15 mouse cellular contexts compared by ENCODE assay signal in genomic region chr11:108336445-108336844, GRCm38 (mm10). TPM values are rescaled to one million over a fixed set of nuclear protein-coding genes. Genes with fewer than 3 reads are reported as not detected.
DNase-seq lines count a peak whose midpoint lies in the region; ATAC-seq and TF ChIP-seq lines count a peak whose summit lies in the region.
"Had no signal": no experiment of that assay in that cellular context is flagged by ENCODE, and none has a peak within 500 bp of the region (broad histone marks: within the 10 kb centered on the region; RNA-seq: fewer than 3 reads in every experiment).

No protein-coding gene starts in this region.

- no peak overlapping the region for H3K4me3 ChIP-seq in kidney, embryonic 14.5 days (ENCODE audit: low read length)
- H3K4me3 ChIP-seq in kidney, embryonic 16.5 days (ENCODE audit: low read length) = no peak overlapping the region
- H3K4me3 ChIP-seq in heart, postnatal 0 days (ENCODE audit: low read depth, low read length) = no peak overlapping the region
- no peak overlapping the region for H3K4me3 ChIP-seq in hindbrain, embryonic 10.5 days
- H3K4me3 ChIP-seq: embryonic facial prominence, embryonic 13.5 days; hindbrain, embryonic 15.5 days; midbrain, embryonic 13.5 days; neural tube, embryonic 15.5 days had no signal

- H3K4me2 ChIP-seq in kidney, embryonic 14.5 days (replicated peaks; ENCODE audit: low read depth, low read length) = no peak overlapping the region
- no peak overlapping the region; the same call in 1 of the 2 replicates for H3K4me2 ChIP-seq in kidney, embryonic 16.5 days (replicated peaks; ENCODE audit: low read depth, low read length)
- peak overlapping the region; percentile 28; the same call in 1 of the 2 replicates for H3K4me2 ChIP-seq in heart, postnatal 0 days (ENCODE audit: low read depth, low read length)
- H3K4me2 ChIP-seq: embryonic facial prominence, embryonic 13.5 days; hindbrain, embryonic 15.5 days; midbrain, embryonic 13.5 days; neural tube, embryonic 15.5 days had no signal

- 0 out of 2 replicates have a peak, but pooled peaks have one; percentile 46 for ATAC-seq in kidney, embryonic 14.5 days (ENCODE audit: low FRiP score, low TSS enrichment)
- no peak for ATAC-seq in kidney, embryonic 16.5 days (ENCODE audit: low FRiP score, low TSS enrichment)
- ATAC-seq in heart, postnatal 0 days (ENCODE audit: insufficient read depth, low read depth) = peak; percentile 57; the same call in 1 of the 2 replicates
- ATAC-seq: midbrain, embryonic 13.5 days had no signal

- TF ChIP-seq CTCF in heart, postnatal 0 days (IDR thresholded peaks at IDR 0.05; ENCODE audit: low read depth) = no peak

- no peak for TF ChIP-seq EP300 in heart, postnatal 0 days (IDR thresholded peaks at IDR 0.05; ENCODE audit: low read depth)

- H3K27ac ChIP-seq in kidney, embryonic 14.5 days (ENCODE audit: low read depth, low read length) = no peak overlapping the region
- H3K27ac ChIP-seq in kidney, embryonic 16.5 days (ENCODE audit: low read length) = no peak overlapping the region
- H3K27ac ChIP-seq in heart, postnatal 0 days (ENCODE audit: low read depth) = peak overlapping the region; percentile 54
- H3K27ac ChIP-seq in hindbrain, embryonic 10.5 days = no peak overlapping the region
- H3K27ac ChIP-seq: embryonic facial prominence, embryonic 13.5 days; hindbrain, embryonic 15.5 days; midbrain, embryonic 13.5 days; neural tube, embryonic 15.5 days had no signal

- peaks cover 25% of the 10 kb centered on the region; the same call in 1 of the 2 replicates for H3K4me1 ChIP-seq in kidney, embryonic 14.5 days (ENCODE audit: control insufficient read depth, insufficient read depth, low read length)
- H3K4me1 ChIP-seq in kidney, embryonic 16.5 days (ENCODE audit: insufficient read depth, low read length) = peaks cover 39% of the 10 kb centered on the region
- H3K4me1 ChIP-seq in heart, postnatal 0 days (ENCODE audit: control insufficient read depth, insufficient read depth) = peaks cover 7% of the 10 kb centered on the region
- peaks cover 17% of the 10 kb centered on the region for H3K4me1 ChIP-seq in hindbrain, embryonic 10.5 days (replicated peaks)

- no peaks in the 10 kb centered on the region for H3K36me3 ChIP-seq in kidney, embryonic 14.5 days (ENCODE audit: control insufficient read depth, insufficient read depth, low read length)
- H3K36me3 ChIP-seq in kidney, embryonic 16.5 days (ENCODE audit: insufficient read depth, low read length) = no peaks in the 10 kb centered on the region
- H3K36me3 ChIP-seq in heart, postnatal 0 days (replicated peaks; ENCODE audit: control insufficient read depth, insufficient read depth, low read length) = peaks cover 10% of the 10 kb centered on the region; the same call in 1 of the 2 replicates
- H3K36me3 ChIP-seq in hindbrain, embryonic 10.5 days = no peaks in the 10 kb centered on the region
- H3K36me3 ChIP-seq: embryonic facial prominence, embryonic 13.5 days; G1E; hindbrain, embryonic 15.5 days; neural tube, embryonic 15.5 days had no signal

- DNase-seq in 416B (ENCODE audit: low read depth) = peak; percentile 58
- DNase-seq in Muller cell, postnatal 12 days (ENCODE audit: inconsistent ontology term) = peak; percentile 81
- DNase-seq in heart, postnatal 0 days (ENCODE audit: low spot score) = peak; percentile 49
- no peak for DNase-seq in hindbrain, embryonic 10.5 days (ENCODE audit: low spot score)
- DNase-seq in thymus, postnatal 0 days (ENCODE audit: low spot score) = no peak
- DNase-seq: adrenal gland, adult 2 months; layer of hippocampus, adult 9-11 months; right cerebral cortex, postnatal 14 days had no signal

- no peak overlapping the region for H3K9ac ChIP-seq in kidney, embryonic 14.5 days (ENCODE audit: low read depth, low read length)
- no peak overlapping the region for H3K9ac ChIP-seq in kidney, embryonic 16.5 days (replicated peaks; ENCODE audit: low read length)
- no peak overlapping the region for H3K9ac ChIP-seq in heart, postnatal 0 days (replicated peaks; ENCODE audit: low read depth, low read length)
- H3K9ac ChIP-seq: embryonic facial prominence, embryonic 13.5 days; hindbrain, embryonic 15.5 days; midbrain, embryonic 13.5 days; neural tube, embryonic 15.5 days had no signal

- no peaks in the 10 kb centered on the region for H3K27me3 ChIP-seq in kidney, embryonic 14.5 days (ENCODE audit: control insufficient read depth, insufficient read depth, low read length)
- H3K27me3 ChIP-seq in kidney, embryonic 16.5 days (ENCODE audit: insufficient read depth, low read length) = no peaks in the 10 kb centered on the region
- H3K27me3 ChIP-seq in heart, postnatal 0 days (ENCODE audit: control insufficient read depth, insufficient read depth, low read length) = no peaks in the 10 kb centered on the region
- peaks cover 10% of the 10 kb centered on the region for H3K27me3 ChIP-seq in hindbrain, embryonic 10.5 days (ENCODE audit: insufficient read depth, poor library complexity, severe bottlenecking)
- H3K27me3 ChIP-seq: embryonic facial prominence, embryonic 13.5 days; hindbrain, embryonic 15.5 days; neural tube, embryonic 15.5 days had no signal

- no peaks in the 10 kb centered on the region for H3K9me3 ChIP-seq in kidney, embryonic 14.5 days (ENCODE audit: control insufficient read depth, low read length)
- H3K9me3 ChIP-seq in kidney, embryonic 16.5 days (ENCODE audit: low read length) = no peaks in the 10 kb centered on the region
- no peaks in the 10 kb centered on the region for H3K9me3 ChIP-seq in heart, postnatal 0 days (replicated peaks; ENCODE audit: control insufficient read depth, low read length)
- H3K9me3 ChIP-seq in hindbrain, embryonic 10.5 days = no peaks in the 10 kb centered on the region
- H3K9me3 ChIP-seq: embryonic facial prominence, embryonic 13.5 days; hindbrain, embryonic 15.5 days; midbrain, embryonic 13.5 days; neural tube, embryonic 15.5 days had no signal

- 18% methylated on average over 5 of the region's 5 CpGs for WGBS in kidney, embryonic 14.5 days
- WGBS in kidney, embryonic 16.5 days = 16% methylated on average over 5 of the region's 5 CpGs
- WGBS in heart, postnatal 0 days = 22% methylated on average over 5 of the region's 5 CpGs
- WGBS in hindbrain, embryonic 10.5 days = 43% methylated on average over 5 of the region's 5 CpGs

RNA-seq across cellular contexts. Expression of gene Apoh, which starts 6.7 kb away (rescaled TPM):
- polyA plus RNA-seq in kidney, embryonic 14.5 days (2014; fragmentation: Nextera tagmentation; extraction: Ambion mirVana) = not detected in 2 replicates
- 1.9 and 2.4 TPM in 2 replicates for polyA plus RNA-seq in kidney, embryonic 16.5 days (2015; fragmentation: Nextera tagmentation; extraction: Ambion mirVana)
- 0.19 TPM in 1 of 2 replicates, not detected in the other for total RNA-seq in heart, postnatal 0 days (2014; rRNA removed; ENCODE audit: low replicate concordance)
- 0.12 and 0.87 TPM in 2 replicates for polyA plus RNA-seq in heart, postnatal 0 days (2015; fragmentation: Nextera tagmentation; extraction: Ambion mirVana)
- polyA plus RNA-seq in hindbrain, embryonic 10.5 days (2016; fragmentation: Nextera tagmentation; extraction: Ambion mirVana) = not detected in 2 replicates
- 0.12 and 0.57 TPM in 2 replicates for polyA plus RNA-seq in thymus, postnatal 0 days (2015; fragmentation: Nextera tagmentation; extraction: Ambion mirVana)
- total RNA-seq: G1E had no signal
- polyA plus RNA-seq: G1E had no signal

RNA-seq across cellular contexts. Expression of gene Prkca, which starts 7.3 kb away (rescaled TPM):
- 6.7 and 10.9 TPM in 2 replicates for polyA plus RNA-seq in kidney, embryonic 14.5 days (2014; fragmentation: Nextera tagmentation; extraction: Ambion mirVana)
- polyA plus RNA-seq in kidney, embryonic 16.5 days (2015; fragmentation: Nextera tagmentation; extraction: Ambion mirVana) = 7.0 and 9.7 TPM in 2 replicates
- 11.2 and 28.8 TPM in 2 replicates for total RNA-seq in heart, postnatal 0 days (2014; rRNA removed; ENCODE audit: low replicate concordance)
- polyA plus RNA-seq in heart, postnatal 0 days (2015; fragmentation: Nextera tagmentation; extraction: Ambion mirVana) = 7.0 and 7.9 TPM in 2 replicates
- polyA plus RNA-seq in hindbrain, embryonic 10.5 days (2016; fragmentation: Nextera tagmentation; extraction: Ambion mirVana) = 1.7 and 3.4 TPM in 2 replicates
- 11.2 and 11.4 TPM in 2 replicates for polyA plus RNA-seq in thymus, postnatal 0 days (2015; fragmentation: Nextera tagmentation; extraction: Ambion mirVana)
- polyA plus RNA-seq: G1E had no signal

Comparison
In these comparisons a context has a peak if more than half of its experiments do, and no peak if none do; other contexts are left out.
1. DNase-seq: peak in 416B (single experiment), Muller cell, postnatal 12 days (single experiment) and heart, postnatal 0 days (single experiment); none in hindbrain, embryonic 10.5 days (single experiment) and thymus, postnatal 0 days (single experiment).